Mouse (Mus musculus) kidney, embryonic 16.5 days (tissue): ENCODE measurements at regions not wholly inside any gene's neighbourhood (a gene's known extent, or its start where the extent isn't known, plus 50 kb on each side); places are given as distances from the start of the nearest gene placed in this dataset.

Experiments
- ATAC-seq: fragments of 200-750 bp; cut with Nextera tagmentation; 2 replicates; pipeline ENCODE4 v1.8.0; 2017; ENCODE audit warnings: moderate TSS enrichment; ENCODE audit not compliant: low FRiP score, low TSS enrichment
- H3K27ac ChIP-seq: fragments of 300-500 bp; sonication (generic); 2 replicates; pipeline ENCODE4 v1.5.1; 2014; ENCODE audit warnings: low read length
- H3K27me3 ChIP-seq: fragments of 300-500 bp; sonication (generic); 2 replicates; pipeline ENCODE4 v1.6.1; 2014; ENCODE audit warnings: low read length, control low read depth, mixed read lengths; ENCODE audit not compliant: insufficient read depth
- H3K36me3 ChIP-seq: fragments of 300-500 bp; sonication (generic); 2 replicates; pipeline ENCODE4 v1.6.1; 2014; ENCODE audit warnings: low read length, control low read depth, mixed read lengths; ENCODE audit not compliant: insufficient read depth
- H3K4me1 ChIP-seq: fragments of 300-500 bp; sonication (generic); 2 replicates; pipeline ENCODE4 v1.6.1; 2014; ENCODE audit warnings: low read length, control low read depth, mixed read lengths; ENCODE audit not compliant: insufficient read depth
- H3K4me2 ChIP-seq: fragments of 300-500 bp; sonication (generic); replicated peaks from 2 replicates; pipeline ENCODE4 v1.6.1; 2014; ENCODE audit warnings: low read depth, low read length
- H3K4me3 ChIP-seq: fragments of 300-500 bp; sonication (generic); 2 replicates; pipeline ENCODE4 v1.5.1; 2014; ENCODE audit warnings: mild to moderate bottlenecking, low read length
- H3K9ac ChIP-seq: fragments of 300-500 bp; sonication (generic); replicated peaks from 2 replicates; pipeline ENCODE4 v1.6.1; 2014; ENCODE audit warnings: low read length
- H3K9me3 ChIP-seq: fragments of 300-500 bp; sonication (generic); 2 replicates; pipeline ENCODE4 v1.6.1; 2016; ENCODE audit warnings: low read length, control low read depth
- WGBS: fragments of 180-500 bp; shearing (Covaris S2); extraction: QIAGEN DNeasy Blood & Tissue Kit; methylation state at CpG from one replicate; pipeline ENCODE4 v1.1.7; 2014; 5-methylcytosine and 5-hydroxymethylcytosine counted together

GRCm38 (mm10) chr8:116137765-116138164, 367.0 kb upstream of the Dynlrb2 start:
- Histone ChIP-seq H3K36me3 (no peaks in the 10 kb centered on the region), H3K4me1 (0 out of 2 replicates have a peak, but pooled peaks cover 2% of the 10 kb centered on the region), H3K4me2 (no peak overlapping the region), H3K9me3 (no peaks in the 10 kb centered on the region), H3K4me3 (no peak overlapping the region), H3K27me3 (no peaks in the 10 kb centered on the region), H3K9ac (no peak overlapping the region), H3K27ac (no peak overlapping the region)
- ATAC-seq, result no peak
- 75% methylated on average over 2 of the region's 2 CpGs for WGBS

- H3K27ac ChIP-seq, result no peak overlapping the region
- H3K4me1 ChIP-seq, result 0 out of 2 replicates have a peak, but pooled peaks cover 2% of the 10 kb centered on the region
- no peak overlapping the region for H3K4me2 ChIP-seq
- H3K9ac ChIP-seq, result no peak overlapping the region
- 79% methylated on average over 2 of the region's 2 CpGs for WGBS
- H3K27me3 ChIP-seq, result no peaks in the 10 kb centered on the region
- H3K9me3 ChIP-seq, result no peaks in the 10 kb centered on the region
- ATAC-seq, result no peak
- H3K4me3 ChIP-seq, result no peak overlapping the region
- H3K36me3 ChIP-seq, result no peaks in the 10 kb centered on the region
These were observed 371.3 kb upstream of the Dynlrb2 start for GRCm38 (mm10) chr8:116133503-116133902.

- WGBS, result 76% methylated on average over 3 of the region's 3 CpGs
- ATAC-seq, result no peak
These were observed 371.7 kb upstream of the Dynlrb2 start for GRCm38 (mm10) chr8:116133084-116133483.

GRCm38 (mm10) chr8:116120067-116120466, 384.7 kb upstream of the Dynlrb2 start:
- Histone ChIP-seq H3K27ac (no peak overlapping the region), H3K27me3 (no peaks in the 10 kb centered on the region; the same call in 1 of the 2 replicates), H3K4me1 (peaks cover 13% of the 10 kb centered on the region), H3K9ac (no peak overlapping the region), H3K9me3 (no peaks in the 10 kb centered on the region), H3K4me3 (no peak overlapping the region), H3K36me3 (no peaks in the 10 kb centered on the region), H3K4me2 (no peak overlapping the region)
- ATAC-seq, result no peak
- WGBS, result 76% methylated on average over 13 of the region's 13 CpGs

More at GRCm38 (mm10) chr8:116133084-116133483, 371.7 kb upstream of the Dynlrb2 start:
- Histone ChIP-seq H3K27me3 (no peaks in the 10 kb centered on the region), H3K4me3 (no peak overlapping the region), H3K27ac (no peak overlapping the region), H3K36me3 (no peaks in the 10 kb centered on the region), H3K9me3 (no peaks in the 10 kb centered on the region), H3K4me1 (0 out of 2 replicates have a peak, but pooled peaks cover 2% of the 10 kb centered on the region), H3K4me2 (no peak overlapping the region), H3K9ac (no peak overlapping the region)

- no peak overlapping the region for H3K9ac ChIP-seq
- H3K4me2 ChIP-seq, result no peak overlapping the region
- H3K36me3 ChIP-seq, result no peaks in the 10 kb centered on the region
- no peak overlapping the region for H3K27ac ChIP-seq
- no peak overlapping the region for H3K4me3 ChIP-seq
- 87% methylated on average over 2 of the region's 2 CpGs for WGBS
- H3K9me3 ChIP-seq, result no peaks in the 10 kb centered on the region
- peaks cover 13% of the 10 kb centered on the region for H3K4me1 ChIP-seq
- ATAC-seq, result no peak
- H3K27me3 ChIP-seq, result no peaks in the 10 kb centered on the region
These were observed 386.9 kb upstream of the Dynlrb2 start for GRCm38 (mm10) chr8:116117919-116118318.

- no peak overlapping the region for H3K4me3 ChIP-seq
- H3K9ac ChIP-seq, result no peak overlapping the region
- no peak overlapping the region; the same call in 1 of the 2 replicates for H3K4me2 ChIP-seq
- peak; percentile 60; the same call in 1 of the 2 replicates for ATAC-seq
- H3K27me3 ChIP-seq, result no peaks in the 10 kb centered on the region
- H3K4me1 ChIP-seq, result peaks cover 13% of the 10 kb centered on the region
- no peak overlapping the region for H3K27ac ChIP-seq
- WGBS, result 29% methylated on average over 7 of the region's 7 CpGs
- no peaks in the 10 kb centered on the region for H3K9me3 ChIP-seq
- no peaks in the 10 kb centered on the region for H3K36me3 ChIP-seq
These were observed 388.1 kb upstream of the Dynlrb2 start for GRCm38 (mm10) chr8:116116625-116117024.

GRCm38 (mm10) chr8:116115811-116116372, 388.9 kb upstream of the Dynlrb2 start:
- Histone ChIP-seq H3K36me3 (no peaks in the 10 kb centered on the region), H3K4me3 (no peak overlapping the region), H3K27me3 (no peaks in the 10 kb centered on the region), H3K4me2 (peak overlapping the region; percentile 32), H3K9me3 (no peaks in the 10 kb centered on the region), H3K4me1 (peaks cover 13% of the 10 kb centered on the region), H3K9ac (no peak overlapping the region), H3K27ac (peak overlapping the region; percentile 38; the same call in 1 of the 2 replicates)
- ATAC-seq, result peak; percentile 80
- 32% methylated on average over 18 of the region's 18 CpGs for WGBS

- Histone ChIP-seq H3K9ac (no peak overlapping the region), H3K4me3 (no peak overlapping the region), H3K27me3 (no peaks in the 10 kb centered on the region), H3K4me1 (peaks cover 13% of the 10 kb centered on the region), H3K4me2 (no peak overlapping the region), H3K36me3 (no peaks in the 10 kb centered on the region), H3K27ac (no peak overlapping the region), H3K9me3 (no peaks in the 10 kb centered on the region)
- WGBS, result 73% methylated on average over 2 of the region's 2 CpGs
- ATAC-seq, result no peak
These were observed 389.8 kb upstream of the Dynlrb2 start for GRCm38 (mm10) chr8:116114978-116115377.

GRCm38 (mm10) chr8:116114502-116114901, 390.3 kb upstream of the Dynlrb2 start:
- H3K27ac ChIP-seq, result no peak overlapping the region

GRCm38 (mm10) chr8:116111168-116111567, 393.6 kb upstream of the Dynlrb2 start:
- no peak overlapping the region for H3K9ac ChIP-seq
- 56% methylated on average over 12 of the region's 12 CpGs for WGBS
- no peak overlapping the region for H3K27ac ChIP-seq
- no peaks in the 10 kb centered on the region for H3K27me3 ChIP-seq
- H3K4me3 ChIP-seq, result no peak overlapping the region
- peaks cover 6% of the 10 kb centered on the region for H3K4me1 ChIP-seq
- no peak for ATAC-seq
- no peaks in the 10 kb centered on the region for H3K9me3 ChIP-seq
- H3K36me3 ChIP-seq, result no peaks in the 10 kb centered on the region
- H3K4me2 ChIP-seq, result no peak overlapping the region

More at GRCm38 (mm10) chr8:116114502-116114901, 390.3 kb upstream of the Dynlrb2 start:
- Histone ChIP-seq H3K9me3 (no peaks in the 10 kb centered on the region), H3K4me3 (no peak overlapping the region), H3K4me1 (peaks cover 13% of the 10 kb centered on the region), H3K9ac (no peak overlapping the region), H3K4me2 (no peak overlapping the region), H3K27me3 (no peaks in the 10 kb centered on the region), H3K36me3 (no peaks in the 10 kb centered on the region)
- WGBS, result 70% methylated on average over 2 of the region's 2 CpGs
- ATAC-seq, result no peak
